Mouse (Mus musculus) hindbrain, embryonic 11.5 days (tissue): Measurements from ENCODE around the gene 1190005I06Rik. TPM values are rescaled to one million over a fixed set of nuclear protein-coding genes. Genes with fewer than 3 reads are reported as not detected.

Source experiments
- ATAC-seq: fragments of 200-750 bp; cut with Nextera tagmentation; 2 replicates; pipeline ENCODE4 v1.8.0; 2017; ENCODE audit warnings: mild to moderate bottlenecking, moderate TSS enrichment, moderate library complexity; ENCODE audit not compliant: low FRiP score
- DNase-seq: peaks from one replicate; pipeline ENCODE4 v3.0.0-alpha.2; 2015; ENCODE audit warnings: low spot score
- H3K27ac ChIP-seq: fragments of 300-500 bp; sonication (generic); 2 replicates; pipeline ENCODE4 v1.5.1; 2014; ENCODE audit warnings: mild to moderate bottlenecking, low read depth, low read length
- H3K27me3 ChIP-seq: fragments of 300-500 bp; sonication (generic); 2 replicates; pipeline ENCODE4 v1.6.1; 2014; ENCODE audit warnings: mild to moderate bottlenecking, low read length, moderate library complexity, mixed read lengths; ENCODE audit not compliant: control insufficient read depth, insufficient read depth
- H3K36me3 ChIP-seq: fragments of 300-500 bp; sonication (generic); 2 replicates; pipeline ENCODE4 v1.6.1; 2014; ENCODE audit warnings: mild to moderate bottlenecking, low read length, moderate library complexity, mixed read lengths; ENCODE audit not compliant: control insufficient read depth, insufficient read depth
- H3K4me1 ChIP-seq: fragments of 300-500 bp; sonication (generic); replicated peaks from 2 replicates; pipeline ENCODE4 v1.6.1; 2014; ENCODE audit warnings: low read length, mixed read lengths; ENCODE audit not compliant: control insufficient read depth, insufficient read depth
- H3K4me2 ChIP-seq: fragments of 300-500 bp; sonication (generic); replicated peaks from 2 replicates; pipeline ENCODE4 v1.6.1; 2014; ENCODE audit warnings: mild to moderate bottlenecking, low read depth, low read length
- H3K4me3 ChIP-seq: fragments of 300-500 bp; sonication (generic); 2 replicates; pipeline ENCODE4 v1.5.1; 2014; ENCODE audit warnings: low read depth, low read length
- H3K9ac ChIP-seq: fragments of 300-500 bp; sonication (generic); 2 replicates; pipeline ENCODE4 v1.6.1; 2014; ENCODE audit warnings: low read depth, low read length
- H3K9me3 ChIP-seq: fragments of 300-500 bp; sonication (generic); 2 replicates; pipeline ENCODE4 v1.6.1; 2016; ENCODE audit warnings: low read length; ENCODE audit not compliant: control insufficient read depth
- WGBS: fragments of 180-500 bp; shearing (Covaris S2); extraction: QIAGEN DNeasy Blood & Tissue Kit; methylation state at CpG from one replicate; pipeline ENCODE4 v1.1.7; 2014; 5-methylcytosine and 5-hydroxymethylcytosine counted together
- polyA plus RNA-seq: library from polyadenylated mRNA; unstranded; fragments of >200 nt; fragmentation: Nextera tagmentation; extraction: Ambion mirVana; gene quantifications from 2 replicates; pipeline ENCODE4 v1.2.1, GENCODE M21; 2014

The 1190005I06Rik gene
- polyA plus RNA-seq, 1 experiment from 2014 or later: 2.4 TPM

DNA sequence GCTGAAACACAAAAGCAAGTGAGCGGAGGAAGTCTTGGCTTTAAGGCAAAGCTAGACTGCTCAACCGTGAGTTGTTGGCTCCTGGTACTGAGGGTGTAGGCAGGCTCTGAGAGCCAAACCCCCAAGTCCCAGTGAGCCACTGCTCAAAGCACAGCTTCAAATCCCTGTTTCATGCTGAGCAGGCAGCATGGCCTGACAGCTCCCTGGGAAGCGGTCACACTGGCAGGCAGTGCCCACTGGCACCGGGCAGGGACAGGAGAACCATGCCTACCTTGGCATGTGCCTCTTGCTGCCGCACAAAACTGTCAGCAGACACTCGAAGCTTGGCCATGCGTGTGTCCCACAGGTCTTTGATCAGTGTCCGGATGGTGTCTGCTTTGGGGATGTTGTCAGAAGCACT lies 65.6 kb downstream of the 1190005I06Rik start:
- WGBS: 92% methylated on average over 8 of the region's 8 CpGs
- no peaks in the 10 kb centered on the region for H3K27me3 ChIP-seq
- no peaks in the 10 kb centered on the region for H3K9me3 ChIP-seq
- ATAC-seq: no peak
- no peak overlapping the region for H3K9ac ChIP-seq
- H3K4me1 ChIP-seq: no peaks in the 10 kb centered on the region
- H3K4me2 ChIP-seq: no peak overlapping the region
- no peak for DNase-seq
- H3K27ac ChIP-seq: no peak overlapping the region
- H3K36me3 ChIP-seq: peaks cover 8% of the 10 kb centered on the region
- H3K4me3 ChIP-seq: no peak overlapping the region

DNA sequence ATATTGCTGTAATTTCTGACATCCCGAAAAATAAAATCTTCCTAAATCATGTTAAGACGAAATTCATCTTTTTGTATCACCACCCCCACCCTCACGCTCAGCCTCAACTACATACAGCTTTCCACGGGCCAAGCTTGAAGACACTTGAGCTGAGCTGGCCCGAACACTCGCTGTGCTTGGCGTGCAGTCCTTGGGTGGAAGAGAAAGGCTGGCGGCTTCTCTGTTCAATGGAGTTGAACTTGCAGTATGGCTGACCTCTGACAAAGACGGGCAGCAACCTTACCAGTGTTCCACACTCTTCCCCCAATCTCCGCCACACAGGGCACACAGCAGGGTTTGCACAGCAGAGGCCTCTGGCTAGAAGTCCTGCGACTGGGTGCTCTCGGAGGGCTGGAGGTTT lies 66.1 kb downstream of the 1190005I06Rik start:
- Histone ChIP-seq H3K9ac (no peak overlapping the region), H3K36me3 (peaks cover 8% of the 10 kb centered on the region), H3K27ac (no peak overlapping the region), H3K9me3 (no peaks in the 10 kb centered on the region), H3K27me3 (no peaks in the 10 kb centered on the region), H3K4me1 (no peaks in the 10 kb centered on the region), H3K4me2 (no peak overlapping the region), H3K4me3 (no peak overlapping the region)
- ATAC-seq: no peak
- DNase-seq: no peak
- WGBS: 89% methylated on average over 12 of the region's 12 CpGs

DNA sequence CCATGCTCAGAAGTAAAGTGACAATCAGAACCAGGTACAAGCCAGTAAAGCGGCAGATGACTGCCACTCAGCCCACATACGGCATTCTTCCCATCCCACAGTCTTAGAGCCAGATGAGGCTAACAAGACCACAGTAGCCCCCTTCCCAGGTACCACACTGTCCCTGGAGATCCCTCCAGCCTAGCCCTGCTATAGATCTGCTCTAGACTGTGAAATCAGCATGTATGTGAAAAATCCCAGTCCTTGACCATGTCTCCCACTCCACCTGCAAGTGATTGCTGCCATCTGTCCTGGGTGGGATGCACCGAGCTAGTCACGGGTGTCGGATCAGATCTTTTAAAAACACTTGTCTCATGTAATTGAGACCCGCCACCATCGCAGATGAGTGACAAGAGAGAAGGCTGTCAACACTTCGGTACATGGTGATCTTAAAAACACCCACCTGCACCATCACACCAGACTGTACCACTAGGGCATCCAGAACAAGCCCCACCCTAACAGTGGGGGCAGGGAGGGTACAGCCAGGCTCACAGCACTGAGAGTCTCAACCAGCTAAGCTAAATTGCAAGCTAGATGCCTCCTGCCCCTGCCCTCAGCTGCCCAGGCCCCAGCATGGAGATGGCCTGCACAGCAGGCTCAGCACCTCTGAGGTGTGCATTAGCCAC lies 67.0 kb downstream of the 1190005I06Rik start:
- Histone ChIP-seq H3K4me2 (no peak overlapping the region), H3K27ac (no peak overlapping the region), H3K27me3 (no peaks in the 10 kb centered on the region), H3K36me3 (peaks cover 8% of the 10 kb centered on the region), H3K4me1 (no peaks in the 10 kb centered on the region), H3K9ac (no peak overlapping the region), H3K9me3 (no peaks in the 10 kb centered on the region), H3K4me3 (no peak overlapping the region)
- DNase-seq (no peak), ATAC-seq (no peak)
- WGBS: 94% methylated on average over 8 of the region's 8 CpGs

DNA sequence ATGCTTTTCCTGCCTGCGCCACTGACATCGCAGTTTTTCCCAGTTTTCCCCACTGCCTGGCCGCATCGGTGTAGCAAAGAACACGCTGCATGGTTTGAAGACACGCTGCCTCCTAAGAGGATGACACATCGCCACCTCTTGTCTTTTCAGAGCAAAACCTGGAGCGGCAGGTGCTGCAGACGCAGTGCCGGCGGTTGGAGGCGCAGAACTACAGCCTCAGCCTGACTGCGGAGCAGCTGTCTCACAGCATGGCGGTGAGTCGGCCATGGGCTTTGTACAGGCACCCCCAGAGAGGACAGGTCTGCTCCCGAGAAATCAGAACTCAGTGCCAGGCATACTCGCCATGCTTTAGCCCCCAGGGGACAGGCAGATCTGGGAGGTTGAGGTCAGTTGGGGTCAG lies 69.6 kb downstream of the 1190005I06Rik start:
- no peak overlapping the region for H3K4me2 ChIP-seq
- H3K4me3 ChIP-seq: no peak overlapping the region
- H3K4me1 ChIP-seq: peaks cover 2% of the 10 kb centered on the region; the same call in 1 of the 2 replicates
- H3K27me3 ChIP-seq: no peaks in the 10 kb centered on the region
- DNase-seq (no peak), ATAC-seq (no peak)
- no peak overlapping the region for H3K9ac ChIP-seq
- 86% methylated on average over 17 of the region's 17 CpGs for WGBS
- peaks cover 22% of the 10 kb centered on the region for H3K36me3 ChIP-seq
- H3K27ac ChIP-seq: no peak overlapping the region
- no peaks in the 10 kb centered on the region for H3K9me3 ChIP-seq

DNA sequence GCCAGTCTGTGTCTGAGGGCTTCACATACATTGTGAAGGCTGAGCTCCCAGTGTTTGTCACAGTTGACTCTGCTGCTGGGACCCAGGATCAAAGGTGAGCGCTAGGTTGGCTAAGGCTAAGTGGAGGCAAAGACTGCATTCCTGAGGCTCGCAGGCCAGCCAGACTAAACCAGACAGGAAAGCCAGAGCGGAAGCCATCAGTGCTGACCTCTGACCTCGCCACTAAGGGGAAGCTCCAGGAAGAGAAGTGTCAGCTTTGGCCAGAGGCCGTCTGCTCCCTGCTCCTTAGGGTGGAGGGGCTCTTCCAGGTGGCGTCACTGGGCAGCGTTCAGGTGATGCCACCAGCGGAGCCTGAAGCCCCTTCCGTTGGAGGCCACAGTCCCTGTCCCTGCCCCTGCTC lies 71.6 kb downstream of the 1190005I06Rik start:
- Histone ChIP-seq H3K27ac (peak overlapping the region; percentile 42), H3K27me3 (no peaks in the 10 kb centered on the region), H3K4me1 (peaks cover 7% of the 10 kb centered on the region; the same call in 1 of the 2 replicates), H3K4me3 (no peak overlapping the region), H3K4me2 (no peak overlapping the region), H3K9ac (no peak overlapping the region), H3K36me3 (peaks cover 32% of the 10 kb centered on the region), H3K9me3 (no peaks in the 10 kb centered on the region)
- WGBS: 55% methylated on average over 9 of the region's 9 CpGs
- ATAC-seq (no peak), DNase-seq (no peak)

DNA sequence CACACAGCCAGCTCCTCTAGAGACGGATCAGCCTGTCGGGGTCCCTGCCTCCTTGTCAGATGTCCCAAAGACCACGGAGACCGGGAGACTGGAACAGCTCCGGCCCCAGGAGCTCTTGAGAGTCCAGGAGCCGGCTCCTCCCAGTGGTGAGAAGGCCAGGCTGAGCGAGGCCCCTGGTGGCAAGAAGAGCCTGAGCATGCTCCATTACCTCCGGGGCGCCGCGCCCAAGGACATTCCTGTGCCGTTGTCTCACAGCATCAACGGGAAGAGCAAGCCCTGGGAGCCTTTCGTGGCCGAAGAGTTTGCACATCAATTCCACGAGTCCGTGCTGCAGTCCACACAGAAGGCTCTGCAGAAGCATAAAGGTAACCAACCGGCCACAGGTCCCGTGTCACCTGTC lies 72.5 kb downstream of the 1190005I06Rik start:
- Histone ChIP-seq H3K9ac (no peak overlapping the region), H3K27ac (no peak overlapping the region), H3K36me3 (peaks cover 32% of the 10 kb centered on the region), H3K4me3 (no peak overlapping the region), H3K9me3 (no peaks in the 10 kb centered on the region), H3K27me3 (no peaks in the 10 kb centered on the region), H3K4me1 (peaks cover 7% of the 10 kb centered on the region; the same call in 1 of the 2 replicates), H3K4me2 (no peak overlapping the region)
- 78% methylated on average over 19 of the region's 19 CpGs for WGBS
- DNase-seq (no peak), ATAC-seq (no peak)

DNA sequence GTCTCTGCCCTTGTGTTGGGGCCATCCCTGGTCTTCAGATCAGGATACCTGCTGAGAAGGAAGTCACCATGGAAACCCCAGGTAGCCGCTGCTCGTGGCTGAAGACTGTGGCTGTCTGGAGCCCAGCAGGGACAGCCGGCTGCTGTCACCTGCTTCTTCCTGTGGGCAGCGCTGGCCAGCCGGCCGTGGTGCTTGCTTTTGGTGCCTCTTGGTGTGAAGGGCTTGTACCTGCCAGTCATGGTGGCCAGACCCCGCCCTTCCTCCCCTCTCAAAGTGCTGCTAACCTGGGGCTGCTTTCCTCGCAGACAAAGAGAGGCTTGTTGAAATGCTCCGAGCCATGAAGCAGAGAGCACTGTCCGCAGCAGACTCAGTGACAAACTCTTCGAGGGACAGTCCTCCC lies 73.6 kb downstream of the 1190005I06Rik start:
- H3K4me1 ChIP-seq: peaks cover 7% of the 10 kb centered on the region; the same call in 1 of the 2 replicates
- ATAC-seq (no peak), DNase-seq (no peak)
- peaks cover 31% of the 10 kb centered on the region for H3K36me3 ChIP-seq
- H3K27ac ChIP-seq: no peak overlapping the region
- no peak overlapping the region for H3K9ac ChIP-seq
- H3K9me3 ChIP-seq: no peaks in the 10 kb centered on the region
- 65% methylated on average over 11 of the region's 11 CpGs for WGBS
- H3K27me3 ChIP-seq: no peaks in the 10 kb centered on the region
- H3K4me3 ChIP-seq: no peak overlapping the region
- no peak overlapping the region for H3K4me2 ChIP-seq

DNA sequence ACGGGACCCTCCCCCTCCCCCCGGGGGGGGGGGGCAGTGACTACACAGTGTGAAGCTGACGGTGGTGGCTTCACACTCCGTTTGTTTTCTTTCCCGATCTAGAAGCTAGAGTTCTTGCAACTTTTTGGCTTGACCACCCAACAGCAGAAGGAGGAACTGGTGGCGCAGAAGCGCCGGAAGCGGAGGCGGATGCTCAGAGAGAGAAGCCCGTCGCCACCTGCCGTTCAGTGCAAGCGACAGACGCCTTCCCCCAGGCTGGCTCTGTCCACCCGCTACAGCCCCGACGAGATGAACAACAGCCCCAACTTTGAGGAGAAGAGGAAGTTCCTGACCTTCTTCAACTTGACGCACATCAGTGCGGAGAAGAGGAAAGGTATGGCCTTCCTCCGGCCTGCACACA lies 74.9 kb downstream of the 1190005I06Rik start:
- Histone ChIP-seq H3K27ac (no peak overlapping the region), H3K36me3 (peaks cover 39% of the 10 kb centered on the region), H3K4me2 (no peak overlapping the region), H3K4me1 (peaks cover 7% of the 10 kb centered on the region; the same call in 1 of the 2 replicates), H3K27me3 (no peaks in the 10 kb centered on the region), H3K9me3 (no peaks in the 10 kb centered on the region), H3K4me3 (no peak overlapping the region), H3K9ac (no peak overlapping the region)
- ATAC-seq (no peak), DNase-seq (no peak)
- 81% methylated on average over 21 of the region's 21 CpGs for WGBS

DNA sequence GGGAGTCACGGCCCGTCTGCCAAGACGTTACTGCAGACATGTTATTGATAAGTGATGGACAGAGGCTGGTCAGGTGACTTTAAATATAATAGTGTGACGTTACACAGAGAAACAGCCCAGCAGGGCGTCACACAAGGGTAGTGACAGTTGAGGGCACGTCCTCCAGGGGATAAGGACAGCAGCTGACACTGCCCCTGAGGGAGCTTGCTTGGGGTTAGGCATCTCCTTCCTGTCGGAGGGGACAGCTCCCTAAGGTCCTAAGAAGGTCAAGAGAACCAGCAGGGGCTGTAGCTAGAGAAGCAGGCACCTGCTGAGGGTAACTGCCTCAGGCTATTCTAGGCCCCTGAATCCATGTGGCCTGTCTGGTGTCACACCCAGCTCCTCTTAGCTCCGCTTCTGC lies 75.9 kb downstream of the 1190005I06Rik start:
- ATAC-seq (no peak), DNase-seq (no peak)
- H3K4me2 ChIP-seq: no peak overlapping the region
- H3K9ac ChIP-seq: no peak overlapping the region
- H3K4me1 ChIP-seq: peaks cover 7% of the 10 kb centered on the region; the same call in 1 of the 2 replicates
- H3K4me3 ChIP-seq: no peak overlapping the region
- H3K27ac ChIP-seq: no peak overlapping the region
- no peaks in the 10 kb centered on the region for H3K9me3 ChIP-seq
- H3K27me3 ChIP-seq: no peaks in the 10 kb centered on the region
- WGBS: 67% methylated on average over 8 of the region's 8 CpGs
- peaks cover 44% of the 10 kb centered on the region for H3K36me3 ChIP-seq
